Mouse (Mus musculus) forebrain, embryonic 12.5 days (tissue): ENCODE data around the gene 1810055G02Rik. TPM values are rescaled to one million over a fixed set of nuclear protein-coding genes. Genes with fewer than 3 reads are reported as not detected.
A peak's percentile ranks its signal among the peaks of the same experiment; 100 is the strongest.

Source experiments
- ATAC-seq: fragments of 200-750 bp; cut with Nextera tagmentation; 2 replicates; pipeline ENCODE4 v1.8.0; 2017; ENCODE audit warnings: moderate TSS enrichment; ENCODE audit not compliant: low FRiP score
- H3K27ac ChIP-seq: fragments of 300-500 bp; sonication (generic); 2 replicates; pipeline ENCODE4 v1.5.1; 2016; ENCODE audit warnings: mild to moderate bottlenecking
- H3K27me3 ChIP-seq: fragments of 300-500 bp; sonication (generic); 2 replicates; pipeline ENCODE4 v1.6.1; 2016; ENCODE audit warnings: mild to moderate bottlenecking
- H3K36me3 ChIP-seq: fragments of 300-500 bp; sonication (generic); replicated peaks from 2 replicates; pipeline ENCODE4 v1.6.1; 2016; ENCODE audit warnings: mild to moderate bottlenecking
- H3K4me1 ChIP-seq: fragments of 300-500 bp; sonication (generic); 2 replicates; pipeline ENCODE4 v1.6.1; 2016
- H3K4me2 ChIP-seq: fragments of 300-500 bp; sonication (generic); 2 replicates; pipeline ENCODE4 v1.6.1; 2016; ENCODE audit warnings: mild to moderate bottlenecking, moderate library complexity
- H3K4me3 ChIP-seq: fragments of 300-500 bp; sonication (generic); replicated peaks from 2 replicates; pipeline ENCODE4 v1.5.1; 2016; ENCODE audit warnings: mild to moderate bottlenecking
- H3K9ac ChIP-seq: fragments of 300-500 bp; sonication (generic); 2 replicates; pipeline ENCODE4 v1.6.1; 2016; ENCODE audit warnings: mild to moderate bottlenecking
- H3K9me3 ChIP-seq: fragments of 300-500 bp; sonication (generic); 2 replicates; pipeline ENCODE4 v1.6.1; 2016
- WGBS: fragments of 180-500 bp; shearing (Covaris S2); methylation state at CpG from one replicate; pipeline ENCODE4 v1.1.7; 2016; 5-methylcytosine and 5-hydroxymethylcytosine counted together
- polyA plus RNA-seq: library from polyadenylated mRNA; unstranded; fragments of >200 nt; fragmentation: Nextera tagmentation; extraction: Ambion mirVana; gene quantifications from 2 replicates; pipeline ENCODE4 v1.2.1, GENCODE M21; 2016

1810055G02Rik gene
- polyA plus RNA-seq, 1 experiment from 2014 or later: 35.1 TPM

GRCm38 (mm10) chr19:3757861-3758260 is 49.8 kb downstream of the 1810055G02Rik start:
- 47% methylated on average over 1 of the region's 1 CpGs for WGBS
- H3K27me3 ChIP-seq: no peaks in the 10 kb centered on the region
- H3K4me2 ChIP-seq: no peak overlapping the region
- no peak overlapping the region for H3K9ac ChIP-seq
- H3K9me3 ChIP-seq: no peaks in the 10 kb centered on the region
- ATAC-seq: no peak
- no peaks in the 10 kb centered on the region for H3K4me1 ChIP-seq
- no peaks in the 10 kb centered on the region for H3K36me3 ChIP-seq
- no peak overlapping the region for H3K27ac ChIP-seq
- no peak overlapping the region for H3K4me3 ChIP-seq

GRCm38 (mm10) chr19:3765221-3765820 is 57.2 kb downstream of the 1810055G02Rik start:
- H3K9ac ChIP-seq: no peak overlapping the region
- no peaks in the 10 kb centered on the region for H3K9me3 ChIP-seq
- no peaks in the 10 kb centered on the region for H3K27me3 ChIP-seq

DNA sequence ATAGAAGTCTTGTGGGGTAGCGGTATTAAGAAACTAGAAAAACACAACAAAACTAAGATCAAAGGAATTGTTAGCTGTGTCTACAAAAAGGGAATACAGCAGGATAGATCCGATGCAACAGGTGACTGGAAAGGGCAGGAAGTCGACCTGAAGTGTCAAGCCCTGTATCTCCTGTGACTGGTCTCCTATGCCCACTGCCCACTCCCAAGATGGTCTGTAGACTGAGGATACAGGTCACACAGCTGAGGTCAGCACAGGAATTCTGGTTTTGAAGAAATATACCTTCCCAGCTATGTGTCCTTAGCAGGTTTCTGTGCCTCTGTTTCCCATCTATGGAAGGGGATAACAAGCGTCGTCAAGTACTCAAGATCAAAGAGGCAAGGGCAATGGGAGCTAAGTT is 58.3 kb downstream of the 1810055G02Rik start:
- H3K4me3 ChIP-seq: peak overlapping the region; percentile 97; the same call in 1 of the 2 replicates
- H3K27me3 ChIP-seq: no peaks in the 10 kb centered on the region
- H3K36me3 ChIP-seq: no peaks in the 10 kb centered on the region
- WGBS: 95% methylated on average over 5 of the region's 5 CpGs
- H3K4me1 ChIP-seq: peaks cover 24% of the 10 kb centered on the region
- ATAC-seq: no peak
- H3K9me3 ChIP-seq: no peaks in the 10 kb centered on the region
- H3K4me2 ChIP-seq: peak overlapping the region; percentile 84
- H3K27ac ChIP-seq: no peak overlapping the region
- no peak overlapping the region for H3K9ac ChIP-seq

More at GRCm38 (mm10) chr19:3765221-3765820, 57.2 kb downstream of the 1810055G02Rik start:
- no peak overlapping the region for H3K4me3 ChIP-seq
- peaks cover 22% of the 10 kb centered on the region for H3K4me1 ChIP-seq
- H3K36me3 ChIP-seq: no peaks in the 10 kb centered on the region
- ATAC-seq: no peak
- 82% methylated on average over 4 of the region's 4 CpGs for WGBS
- no peak overlapping the region for H3K27ac ChIP-seq
- no peak overlapping the region for H3K4me2 ChIP-seq

- Histone ChIP-seq H3K27ac (peak within 1 kb of the TSS; percentile 100), H3K27me3 (no peaks in the 10 kb centered on the region), H3K4me3 (peak within 1 kb of the TSS; percentile 97), H3K4me1 (peaks cover 24% of the 10 kb centered on the region), H3K9me3 (no peaks in the 10 kb centered on the region), H3K4me2 (peak within 1 kb of the TSS; percentile 84), H3K9ac (peak within 1 kb of the TSS; percentile 100), H3K36me3 (no peaks in the 10 kb centered on the region)
- peak; percentile 65 for ATAC-seq
- WGBS: under 1% methylated on average over 39 of the region's 39 CpGs
Observed at GRCm38 (mm10) chr19:3767276-3767780, 59.2 kb downstream of the 1810055G02Rik start, which contains the start of gene Kmt5b. TSS of gene Kmt5b (plus strand) at chr19:3767421.

Other genes with a start within 250 kb of the 1810055G02Rik start
- 85.5 and 89.3 TPM in 2 replicates for gene Ppp6r3, start 132.5 kb upstream of the 1810055G02Rik start, polyA plus RNA-seq
- 2.9 and 3.2 TPM in 2 replicates for gene Lrp5, start 21.7 kb upstream of the 1810055G02Rik start, polyA plus RNA-seq
- gene Kmt5b, start 59.1 kb downstream of the 1810055G02Rik start, polyA plus RNA-seq: 58.0 and 60.6 TPM in 2 replicates
- gene Chka, start 143.5 kb downstream of the 1810055G02Rik start, polyA plus RNA-seq: 63.5 and 69.6 TPM in 2 replicates
- gene Tcirg1, start 198.8 kb downstream of the 1810055G02Rik start, polyA plus RNA-seq: 10.3 and 12.4 TPM in 2 replicates
- gene Ndufs8, start 204.5 kb downstream of the 1810055G02Rik start, polyA plus RNA-seq: 166 and 168 TPM in 2 replicates
- 0.64 and 0.69 TPM in 2 replicates for gene Aldh3b1, start 221.5 kb downstream of the 1810055G02Rik start, polyA plus RNA-seq
- gene Unc93b1, start 226.9 kb downstream of the 1810055G02Rik start, polyA plus RNA-seq: 4.8 TPM in 2 replicates